Mouse (Mus musculus): ENCODE measurements at regions not wholly inside any gene's neighbourhood (a gene's known extent, or its start where the extent isn't known, plus 50 kb on each side); places are given as distances from the start of the nearest gene placed in this dataset.

GRCm38 (mm10) chr7:136547837-136548236 is 346.6 kb upstream of the Mgmt start:
- Histone ChIP-seq H3K4me2 (no peak overlapping the region), H3K4me3 (no peak overlapping the region), H3K9ac (no peak overlapping the region), H3K27me3 (replicated peaks) (no peaks in the 10 kb centered on the region), H3K9me3 (no peaks in the 10 kb centered on the region), H3K27ac (no peak overlapping the region), H3K36me3 (replicated peaks) (no peaks in the 10 kb centered on the region), H3K4me1 (no peaks in the 10 kb centered on the region)
- no peak for ATAC-seq (replicated peaks)
- 65% methylated on average over 3 of the region's 3 CpGs for WGBS

GRCm38 (mm10) chr7:136556436-136556835 is 338.0 kb upstream of the Mgmt start:
- Histone ChIP-seq H3K27me3 (replicated peaks) (no peaks in the 10 kb centered on the region), H3K36me3 (replicated peaks) (no peaks in the 10 kb centered on the region), H3K4me1 (no peaks in the 10 kb centered on the region), H3K9me3 (0 out of 2 replicates have a peak, but pooled peaks cover 2% of the 10 kb centered on the region), H3K27ac (no peak overlapping the region), H3K4me2 (no peak overlapping the region), H3K4me3 (no peak overlapping the region), H3K9ac (no peak overlapping the region)
- 65% methylated on average over 4 of the region's 4 CpGs for WGBS
- no peak for ATAC-seq (replicated peaks)

- Histone ChIP-seq H3K27me3 (replicated peaks) (no peaks in the 10 kb centered on the region), H3K9me3 (no peaks in the 10 kb centered on the region), H3K4me2 (no peak overlapping the region), H3K27ac (no peak overlapping the region), H3K4me3 (no peak overlapping the region), H3K4me1 (no peaks in the 10 kb centered on the region), H3K36me3 (replicated peaks) (no peaks in the 10 kb centered on the region), H3K9ac (no peak overlapping the region)
- 60% methylated on average over 6 of the region's 6 CpGs for WGBS
- ATAC-seq (replicated peaks): no peak
Measured at GRCm38 (mm10) chr7:136559536-136559935, 334.9 kb upstream of the Mgmt start.

- Histone ChIP-seq H3K4me2 (no peak overlapping the region), H3K9ac (no peak overlapping the region), H3K4me3 (no peak overlapping the region), H3K4me1 (peaks cover 4% of the 10 kb centered on the region; the same call in 1 of the 2 replicates), H3K27ac (no peak overlapping the region), H3K9me3 (no peaks in the 10 kb centered on the region), H3K36me3 (replicated peaks) (no peaks in the 10 kb centered on the region), H3K27me3 (replicated peaks) (no peaks in the 10 kb centered on the region)
- ATAC-seq (replicated peaks): no peak
- 33% methylated on average over 7 of the region's 7 CpGs for WGBS
Measured at GRCm38 (mm10) chr7:136570911-136571310, 323.5 kb upstream of the Mgmt start.

- H3K4me3 ChIP-seq: no peak overlapping the region
- no peak overlapping the region for H3K9ac ChIP-seq
- peaks cover 20% of the 10 kb centered on the region for H3K4me1 ChIP-seq
- no peak overlapping the region for H3K27ac ChIP-seq
- H3K9me3 ChIP-seq: no peaks in the 10 kb centered on the region
- H3K27me3 ChIP-seq (replicated peaks): peaks cover 12% of the 10 kb centered on the region
- WGBS: 56% methylated on average over 12 of the region's 12 CpGs
- no peak for ATAC-seq (replicated peaks)
- H3K4me2 ChIP-seq: no peak overlapping the region
- H3K36me3 ChIP-seq (replicated peaks): no peaks in the 10 kb centered on the region
Measured at GRCm38 (mm10) chr7:136581896-136582295, 312.5 kb upstream of the Mgmt start.

GRCm38 (mm10) chr7:136584361-136584760 is 310.1 kb upstream of the Mgmt start:
- H3K4me1 ChIP-seq: peaks cover 20% of the 10 kb centered on the region
- H3K27ac ChIP-seq: no peak overlapping the region
- H3K4me2 ChIP-seq: peak overlapping the region; percentile 5; the same call in 1 of the 2 replicates
- no peak for ATAC-seq (replicated peaks)
- no peak overlapping the region for H3K4me3 ChIP-seq
- H3K9ac ChIP-seq: no peak overlapping the region
- no peaks in the 10 kb centered on the region for H3K36me3 ChIP-seq (replicated peaks)
- WGBS: 65% methylated on average over 17 of the region's 17 CpGs
- no peaks in the 10 kb centered on the region for H3K9me3 ChIP-seq
- peaks cover 12% of the 10 kb centered on the region for H3K27me3 ChIP-seq (replicated peaks)

GRCm38 (mm10) chr7:136588491-136588890 is 305.9 kb upstream of the Mgmt start:
- WGBS: 88% methylated on average over 6 of the region's 6 CpGs
- no peak overlapping the region for H3K9ac ChIP-seq
- no peak for ATAC-seq (replicated peaks)
- H3K36me3 ChIP-seq (replicated peaks): no peaks in the 10 kb centered on the region
- H3K4me2 ChIP-seq: no peak overlapping the region
- H3K9me3 ChIP-seq: no peaks in the 10 kb centered on the region
- no peak overlapping the region for H3K27ac ChIP-seq
- H3K27me3 ChIP-seq (replicated peaks): no peaks in the 10 kb centered on the region
- H3K4me3 ChIP-seq: no peak overlapping the region
- peaks cover 9% of the 10 kb centered on the region; the same call in 1 of the 2 replicates for H3K4me1 ChIP-seq

GRCm38 (mm10) chr7:136590947-136591346 is 303.5 kb upstream of the Mgmt start:
- H3K4me1 ChIP-seq: no peaks in the 10 kb centered on the region
- no peak for ATAC-seq (replicated peaks)
- H3K36me3 ChIP-seq (replicated peaks): no peaks in the 10 kb centered on the region
- H3K27ac ChIP-seq: no peak overlapping the region
- no peaks in the 10 kb centered on the region for H3K27me3 ChIP-seq (replicated peaks)
- no peaks in the 10 kb centered on the region; the same call in 1 of the 2 replicates for H3K9me3 ChIP-seq
- no peak overlapping the region for H3K9ac ChIP-seq
- H3K4me3 ChIP-seq: no peak overlapping the region
- no peak overlapping the region for H3K4me2 ChIP-seq

- 84% methylated on average over 7 of the region's 7 CpGs for WGBS
- no peak overlapping the region for H3K9ac ChIP-seq
- no peak for ATAC-seq (replicated peaks)
- H3K27ac ChIP-seq: no peak overlapping the region
- no peaks in the 10 kb centered on the region for H3K27me3 ChIP-seq (replicated peaks)
- no peaks in the 10 kb centered on the region for H3K36me3 ChIP-seq (replicated peaks)
- no peaks in the 10 kb centered on the region for H3K9me3 ChIP-seq
- 0 out of 2 replicates have a peak, but pooled peaks cover 5% of the 10 kb centered on the region for H3K4me1 ChIP-seq
- no peak overlapping the region for H3K4me3 ChIP-seq
- H3K4me2 ChIP-seq: no peak overlapping the region
Measured at GRCm38 (mm10) chr7:136607278-136608120, 286.9 kb upstream of the Mgmt start.

GRCm38 (mm10) chr7:136613496-136613895 is 280.9 kb upstream of the Mgmt start:
- Histone ChIP-seq H3K9ac (no peak overlapping the region), H3K27ac (no peak overlapping the region), H3K27me3 (replicated peaks) (no peaks in the 10 kb centered on the region), H3K9me3 (no peaks in the 10 kb centered on the region), H3K36me3 (replicated peaks) (no peaks in the 10 kb centered on the region), H3K4me2 (no peak overlapping the region), H3K4me1 (0 out of 2 replicates have a peak, but pooled peaks cover 2% of the 10 kb centered on the region), H3K4me3 (no peak overlapping the region)
- ATAC-seq (replicated peaks): no peak
- 58% methylated on average over 4 of the region's 4 CpGs for WGBS

- WGBS: 48% methylated on average over 4 of the region's 4 CpGs
- Histone ChIP-seq H3K9me3 (no peaks in the 10 kb centered on the region), H3K4me2 (no peak overlapping the region), H3K4me1 (no peaks in the 10 kb centered on the region), H3K27me3 (replicated peaks) (no peaks in the 10 kb centered on the region), H3K9ac (no peak overlapping the region), H3K4me3 (no peak overlapping the region), H3K36me3 (replicated peaks) (no peaks in the 10 kb centered on the region), H3K27ac (no peak overlapping the region)
- ATAC-seq (replicated peaks): no peak
Measured at GRCm38 (mm10) chr7:136624496-136624895, 269.9 kb upstream of the Mgmt start.

- Histone ChIP-seq H3K36me3 (replicated peaks) (no peaks in the 10 kb centered on the region), H3K27ac (no peak overlapping the region), H3K4me1 (no peaks in the 10 kb centered on the region), H3K4me3 (no peak overlapping the region), H3K9me3 (no peaks in the 10 kb centered on the region), H3K4me2 (no peak overlapping the region), H3K27me3 (replicated peaks) (no peaks in the 10 kb centered on the region), H3K9ac (no peak overlapping the region)
- 59% methylated on average over 3 of the region's 3 CpGs for WGBS
- ATAC-seq (replicated peaks): no peak
Measured at GRCm38 (mm10) chr7:136631089-136631488, 263.3 kb upstream of the Mgmt start.

GRCm38 (mm10) chr7:136640160-136640559 is 254.3 kb upstream of the Mgmt start:
- no peak overlapping the region for H3K9ac ChIP-seq
- no peaks in the 10 kb centered on the region for H3K9me3 ChIP-seq
- H3K27ac ChIP-seq: no peak overlapping the region
- ATAC-seq (replicated peaks): no peak
- H3K4me2 ChIP-seq: no peak overlapping the region
- WGBS: 39% methylated on average over 5 of the region's 5 CpGs
- no peaks in the 10 kb centered on the region for H3K27me3 ChIP-seq (replicated peaks)
- no peak overlapping the region for H3K4me3 ChIP-seq
- no peaks in the 10 kb centered on the region for H3K36me3 ChIP-seq (replicated peaks)
- no peaks in the 10 kb centered on the region for H3K4me1 ChIP-seq
